Mouse (Mus musculus): ENCODE results near the gene 1700008O03Rik. TPM values are rescaled to one million over a fixed set of nuclear protein-coding genes. Genes with fewer than 3 reads are reported as not detected.

Gene 1700008O03Rik
- total RNA-seq, 2 experiments from 2014 or later, result 0.28 to 0.62 TPM

DNA sequence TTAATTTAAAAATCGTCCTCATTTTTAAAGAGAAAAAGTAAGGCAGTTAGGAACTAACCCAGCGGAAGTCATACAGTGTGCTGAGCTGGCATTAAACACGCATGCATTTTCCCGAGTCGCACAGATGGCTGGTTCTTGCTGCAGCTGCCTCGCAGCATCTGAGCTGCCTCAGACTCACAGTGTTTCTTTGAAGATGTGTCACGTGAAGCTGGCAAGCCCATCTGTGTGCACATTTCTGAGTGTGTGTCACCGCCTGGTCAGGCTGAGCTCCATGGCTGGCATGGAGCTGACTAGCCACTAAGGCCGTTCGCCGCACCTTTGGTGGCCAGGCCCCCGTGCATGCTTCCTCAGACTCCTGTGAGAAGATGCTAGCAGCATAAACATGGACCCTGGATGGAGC is 3.1 kb downstream of the 1700008O03Rik start:
- DNase-seq (ENCODE audit: low spot score), result no peak
- intact Hi-C loops (cut with DNase I), result no loop called here

DNA sequence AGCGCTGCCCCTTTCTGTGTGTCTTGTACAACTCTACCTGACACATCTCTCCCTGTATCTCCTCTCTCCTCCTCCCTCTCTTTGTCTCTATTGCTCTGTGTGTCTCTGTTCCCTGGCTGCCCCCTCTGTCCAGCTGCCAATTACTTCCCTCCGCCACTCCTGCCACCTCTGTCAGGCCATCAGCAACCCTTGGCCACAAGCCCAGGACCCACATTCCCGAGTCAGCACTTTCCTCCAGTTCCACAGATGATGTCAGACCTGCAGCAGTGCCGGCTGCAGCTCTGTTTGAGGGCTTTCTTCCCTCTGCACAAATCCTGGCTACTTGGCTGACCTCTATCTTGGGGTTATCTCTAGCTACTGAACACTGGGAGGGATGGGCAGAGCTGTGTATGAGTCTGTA is 7.3 kb downstream of the 1700008O03Rik start:
- DNase-seq (ENCODE audit: low spot score), result no peak
- intact Hi-C loops (cut with DNase I), result no loop called here

DNA sequence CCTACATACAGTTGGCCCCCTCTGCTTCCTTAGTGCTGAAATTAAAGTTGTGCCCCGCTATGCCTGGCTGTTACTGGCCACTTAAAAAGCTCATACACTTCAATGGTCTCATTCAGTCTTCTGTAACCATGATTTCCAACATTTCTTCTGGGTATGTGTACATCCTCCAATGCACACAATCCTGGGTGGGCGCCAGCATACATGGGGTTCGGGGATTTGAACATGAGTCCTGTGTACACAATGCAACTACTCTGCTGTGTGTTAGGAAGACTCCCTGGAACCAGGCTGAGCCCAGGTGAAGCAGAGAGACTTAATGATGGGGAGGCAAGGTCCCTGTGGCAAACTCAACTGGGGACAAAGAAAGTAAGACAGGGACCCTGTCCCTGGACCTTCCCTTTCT is 9.8 kb downstream of the 1700008O03Rik start:
- DNase-seq (ENCODE audit: low spot score), result no peak
- intact Hi-C loops (cut with DNase I), result no loop called here

DNA sequence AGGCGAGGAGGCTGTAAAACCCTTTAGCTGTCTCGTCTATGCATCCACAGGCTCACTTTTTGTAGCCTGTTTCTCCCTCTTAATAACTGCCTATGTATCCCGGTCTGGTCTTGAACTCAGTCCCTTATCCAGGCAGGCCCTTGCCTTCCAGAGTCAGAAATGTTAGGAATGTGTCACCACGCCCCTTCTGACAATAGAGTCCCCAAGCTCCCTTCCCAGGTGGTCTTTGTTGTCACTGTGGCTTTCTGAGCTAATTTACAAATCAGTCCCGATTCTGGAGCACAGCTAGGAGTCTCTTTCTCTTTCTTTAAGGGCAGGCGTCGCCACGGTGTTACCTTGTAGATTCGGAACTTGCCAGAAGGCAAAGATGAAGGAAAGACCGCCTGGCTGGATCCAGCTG is 10.4 kb downstream of the 1700008O03Rik start:
- DNase-seq (ENCODE audit: low spot score), result no peak
- intact Hi-C loops (cut with DNase I), result no loop called here

DNA sequence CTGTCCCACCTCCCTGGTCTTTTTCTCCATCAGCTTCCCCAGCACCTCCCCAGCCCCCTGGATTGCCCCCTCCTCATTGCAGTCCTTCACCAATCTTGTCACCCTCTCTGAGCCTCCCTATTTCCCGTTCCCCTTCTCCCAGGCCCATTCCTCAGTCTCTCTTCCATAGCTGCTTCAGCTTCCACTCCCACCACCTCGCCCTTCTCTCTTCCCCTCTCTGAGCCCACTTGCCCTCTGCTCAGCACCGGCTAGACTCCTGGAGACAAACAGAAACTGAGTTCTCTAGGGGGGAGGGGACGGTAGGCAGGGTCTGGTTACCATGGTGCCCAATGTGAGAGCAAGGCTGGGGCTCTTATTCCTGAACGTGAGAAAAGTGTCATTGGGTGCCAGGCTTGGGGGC is 10.9 kb downstream of the 1700008O03Rik start:
- DNase-seq (ENCODE audit: low spot score), result no peak
- intact Hi-C loops (cut with DNase I), result loop anchor here (5.0 kb wide), 1 partner anchor 178 kb away; the partner anchor contains the start of gene Nr1h2

DNA sequence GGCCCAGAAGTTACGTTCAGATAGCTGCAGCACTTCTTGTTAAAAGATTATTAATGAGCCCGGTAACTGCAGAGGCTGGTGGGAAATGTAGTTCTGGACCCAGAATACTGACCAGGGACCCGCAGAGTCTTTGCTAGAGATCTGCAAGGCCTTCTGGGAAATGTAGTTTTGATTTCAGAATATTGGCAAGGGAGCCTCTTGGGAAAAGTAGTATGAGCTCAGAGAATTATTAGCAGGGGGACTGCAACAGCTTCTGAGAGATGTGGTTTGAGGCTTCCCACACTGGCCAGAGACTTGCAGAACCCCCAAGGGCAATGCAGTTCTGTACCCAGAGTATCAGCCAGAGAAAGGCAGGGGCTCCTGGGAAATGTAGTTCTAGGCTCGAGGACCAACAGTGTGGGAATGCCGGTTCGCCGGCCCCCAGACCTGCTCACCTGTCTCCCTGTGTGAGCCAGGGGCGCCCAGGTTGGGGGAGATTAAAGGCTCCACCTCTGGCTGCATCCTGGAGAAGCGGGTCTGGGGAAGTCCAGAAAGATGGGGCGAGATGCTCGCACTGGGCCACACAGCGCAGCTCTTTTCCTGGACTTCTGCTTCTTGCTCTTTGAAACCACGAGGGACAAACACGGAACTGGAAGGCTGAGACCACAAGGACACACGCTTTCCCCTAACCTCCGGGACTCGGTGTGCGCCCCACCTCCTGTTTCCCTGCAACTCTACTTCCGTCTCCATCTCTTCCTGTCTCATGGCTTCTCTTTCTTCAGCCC is 11.5 kb downstream of the 1700008O03Rik start:
- DNase-seq (ENCODE audit: low spot score), result peak; percentile 82
- intact Hi-C loops (cut with DNase I), result loop anchor here (5.0 kb wide), 1 partner anchor 178 kb away; the partner anchor contains the start of gene Nr1h2

DNA sequence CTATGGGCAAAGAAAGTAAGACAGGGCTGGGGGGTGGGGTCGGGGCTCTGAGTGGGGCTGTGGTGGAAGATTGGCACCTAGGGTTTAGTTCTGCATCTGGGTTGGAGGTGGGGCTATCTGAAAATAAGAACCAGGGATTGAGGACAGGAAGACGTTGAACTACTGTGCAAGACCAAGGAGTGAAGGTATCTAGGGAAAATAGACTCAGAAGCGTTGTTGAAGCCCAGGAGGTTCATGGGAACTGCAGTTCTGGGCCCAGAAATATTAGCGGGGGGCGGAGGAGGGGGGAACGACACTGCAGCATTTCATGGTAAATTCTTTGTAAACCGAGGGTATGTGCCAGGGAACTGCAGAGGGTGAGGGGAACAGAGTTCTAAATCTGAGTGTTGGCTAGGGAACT is 12.2 kb downstream of the 1700008O03Rik start:
- no peak for DNase-seq (ENCODE audit: low spot score)
- intact Hi-C loops (cut with DNase I), result loop anchor here (5.0 kb wide), 1 partner anchor 179 kb away; the partner anchor contains the start of gene Nr1h2

DNA sequence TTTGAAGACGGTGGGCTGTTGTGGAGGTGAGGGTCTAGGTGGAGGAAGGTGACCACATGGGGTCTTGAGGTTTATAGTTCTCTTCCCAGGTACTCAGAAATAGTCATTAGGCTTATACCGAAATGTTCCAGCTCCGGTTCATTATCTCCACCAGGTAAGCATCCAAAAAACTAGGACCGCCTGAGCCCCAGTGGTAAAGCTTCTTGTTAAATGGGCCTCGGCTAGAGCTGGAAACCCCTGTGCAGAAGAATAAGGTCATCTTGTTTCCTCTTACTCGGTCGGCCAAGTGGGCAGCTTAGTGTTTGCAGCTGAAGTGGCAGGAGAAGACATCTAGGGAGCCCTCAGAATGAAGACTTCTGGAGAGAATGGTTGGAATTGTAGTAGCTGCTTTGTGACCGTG is 12.9 kb downstream of the 1700008O03Rik start:
- no peak for DNase-seq (ENCODE audit: low spot score)
- intact Hi-C loops (cut with DNase I), result loop anchor here (5.0 kb wide), 1 partner anchor 180 kb away; the partner anchor contains the start of gene Nr1h2

DNA sequence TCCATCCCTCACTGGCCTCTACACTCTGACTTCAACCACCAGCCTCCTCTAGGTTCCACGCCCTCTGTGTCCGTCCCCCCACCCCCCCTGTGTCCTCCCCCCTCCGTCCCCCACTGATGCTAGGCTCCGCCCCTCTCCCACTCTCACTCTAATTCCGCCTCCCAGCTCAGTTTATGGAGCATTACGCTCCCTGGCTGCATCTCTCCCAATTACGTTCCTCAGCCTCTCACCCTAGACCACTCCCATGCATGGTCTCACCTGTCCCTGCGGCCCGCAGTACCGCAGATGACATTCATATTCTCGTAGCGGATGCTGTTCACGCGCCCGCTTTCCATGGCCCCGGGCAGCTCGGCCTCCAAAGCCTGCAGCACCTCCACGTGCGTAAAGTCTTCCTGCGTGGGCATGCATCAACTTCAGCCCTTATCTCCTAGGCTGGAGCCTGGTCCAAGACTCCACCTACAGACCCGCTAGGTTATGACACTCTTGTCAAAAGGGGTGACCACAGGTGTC is 24.8 kb downstream of the 1700008O03Rik start:
- no peak for DNase-seq (ENCODE audit: low spot score)
- intact Hi-C loops (cut with DNase I), result no loop called here

DNA sequence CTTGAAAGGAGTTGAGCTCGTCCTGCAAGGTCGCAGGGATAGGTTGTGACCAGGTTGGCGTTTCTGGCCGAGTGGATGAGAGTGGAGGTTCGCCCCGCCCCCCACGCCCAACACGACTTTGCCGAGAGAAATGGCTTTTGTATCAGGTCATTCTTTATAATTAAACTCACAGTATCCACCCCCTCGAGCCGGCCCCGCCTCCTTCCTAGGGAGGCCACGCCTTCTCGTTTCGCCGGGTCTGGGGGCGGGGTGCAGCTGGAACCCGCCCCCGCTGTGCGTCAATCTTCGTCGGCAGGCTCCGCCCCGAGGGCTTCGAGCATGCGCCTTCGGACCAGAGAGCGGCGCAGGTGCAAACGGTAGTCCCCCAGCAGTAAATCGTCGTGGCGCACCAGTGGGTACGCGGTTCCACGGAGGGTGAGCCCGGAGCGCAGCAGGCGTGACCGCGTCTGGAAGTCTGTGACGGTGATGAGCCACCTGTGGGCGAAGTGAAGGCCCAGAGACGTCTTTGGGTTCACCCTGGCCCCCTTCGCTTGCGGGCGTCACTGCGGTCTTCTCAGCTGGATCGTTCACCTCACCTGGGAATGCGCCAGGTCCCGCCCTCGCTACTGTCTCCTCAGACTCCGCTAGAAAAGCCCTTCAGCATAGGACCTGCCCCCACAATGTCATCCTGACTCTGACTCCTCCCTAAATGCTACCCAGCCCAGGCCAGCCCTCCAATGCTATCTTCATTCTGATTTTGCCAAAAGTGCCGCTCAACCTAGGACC is 25.5 kb downstream of the 1700008O03Rik start:
- intact Hi-C loops (cut with DNase I), result no loop called here
- DNase-seq (ENCODE audit: low spot score), result peak; percentile 81

DNA sequence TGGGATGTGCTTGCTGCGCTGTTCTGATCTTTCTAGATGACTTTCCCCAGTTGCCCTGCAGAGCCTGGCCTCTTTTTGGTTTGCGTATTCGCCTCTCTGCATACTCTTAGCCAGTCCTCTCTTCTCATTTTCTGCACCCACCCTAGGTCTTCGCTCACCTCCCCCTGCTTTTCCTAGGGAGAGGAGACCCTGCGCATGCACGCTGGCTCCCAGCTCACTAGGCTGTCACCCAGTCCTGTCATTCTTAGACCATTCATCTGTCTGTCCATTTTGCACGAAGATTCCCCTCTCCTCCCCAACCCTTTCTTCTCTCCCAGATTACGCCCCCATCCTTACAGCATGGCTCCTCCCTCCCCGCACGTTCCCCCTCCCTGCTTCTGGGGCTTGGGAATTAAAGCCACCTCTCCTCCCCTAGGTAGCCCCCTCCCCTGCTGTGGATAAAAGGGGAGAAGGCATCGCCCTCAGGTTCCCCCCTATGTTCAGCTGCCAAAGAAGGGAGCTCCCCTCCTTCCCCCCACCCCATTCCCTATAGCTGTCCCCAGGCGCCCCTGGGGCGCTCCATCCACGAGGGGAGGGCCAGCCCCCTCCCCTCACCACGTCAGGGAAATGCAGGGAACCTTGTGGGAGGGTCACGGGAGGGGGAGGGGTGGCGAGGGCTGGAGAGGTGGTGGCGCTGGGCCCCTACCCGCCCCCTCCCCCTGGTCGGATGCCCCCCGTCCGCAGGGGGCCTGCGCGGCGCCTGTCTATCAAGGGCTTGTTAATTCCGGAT is 26.6 kb downstream of the 1700008O03Rik start:
- intact Hi-C loops (cut with DNase I), result no loop called here
- DNase-seq (ENCODE audit: low spot score), result no peak

DNA sequence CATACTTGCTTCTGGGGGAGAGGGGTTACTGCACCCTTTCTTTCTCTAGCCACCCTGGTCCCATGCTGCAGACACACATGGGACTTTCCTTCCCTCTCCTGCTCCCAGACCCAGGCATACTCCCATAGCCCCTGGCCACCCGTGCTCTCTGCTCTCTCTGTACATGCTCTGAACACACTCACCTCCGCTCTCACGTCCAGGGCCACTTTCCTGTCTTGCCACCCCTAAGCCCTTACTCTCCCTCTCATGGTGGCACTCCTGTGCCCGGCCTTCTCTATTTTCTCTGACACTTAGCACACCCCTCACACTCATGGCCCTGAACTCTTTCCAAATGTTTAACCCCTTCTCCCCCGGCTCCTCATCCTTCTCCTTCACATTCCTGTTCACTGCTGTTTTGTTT is 27.6 kb downstream of the 1700008O03Rik start:
- no peak for DNase-seq (ENCODE audit: low spot score)
- intact Hi-C loops (cut with DNase I), result no loop called here

DNA sequence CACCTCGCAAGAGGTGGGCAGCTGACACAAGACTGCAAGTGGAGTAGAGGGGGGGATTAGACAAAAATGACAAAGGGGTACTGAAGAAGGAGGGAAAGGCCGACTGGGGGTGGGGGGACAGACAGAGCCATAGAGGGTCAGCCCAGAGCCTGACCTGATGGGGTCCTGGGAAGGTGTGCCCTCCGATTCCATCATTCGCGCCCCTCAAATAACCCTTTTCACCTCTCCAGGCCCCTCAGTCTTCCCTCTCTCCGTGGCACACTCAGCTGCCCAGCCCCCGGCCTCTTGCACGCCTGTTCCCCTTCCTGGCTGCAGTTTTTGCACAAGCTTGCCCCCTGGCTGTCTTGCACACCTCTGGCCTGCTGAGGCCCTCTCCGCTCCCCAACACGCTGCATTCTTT is 28.1 kb downstream of the 1700008O03Rik start:
- intact Hi-C loops (cut with DNase I), result no loop called here

DNA sequence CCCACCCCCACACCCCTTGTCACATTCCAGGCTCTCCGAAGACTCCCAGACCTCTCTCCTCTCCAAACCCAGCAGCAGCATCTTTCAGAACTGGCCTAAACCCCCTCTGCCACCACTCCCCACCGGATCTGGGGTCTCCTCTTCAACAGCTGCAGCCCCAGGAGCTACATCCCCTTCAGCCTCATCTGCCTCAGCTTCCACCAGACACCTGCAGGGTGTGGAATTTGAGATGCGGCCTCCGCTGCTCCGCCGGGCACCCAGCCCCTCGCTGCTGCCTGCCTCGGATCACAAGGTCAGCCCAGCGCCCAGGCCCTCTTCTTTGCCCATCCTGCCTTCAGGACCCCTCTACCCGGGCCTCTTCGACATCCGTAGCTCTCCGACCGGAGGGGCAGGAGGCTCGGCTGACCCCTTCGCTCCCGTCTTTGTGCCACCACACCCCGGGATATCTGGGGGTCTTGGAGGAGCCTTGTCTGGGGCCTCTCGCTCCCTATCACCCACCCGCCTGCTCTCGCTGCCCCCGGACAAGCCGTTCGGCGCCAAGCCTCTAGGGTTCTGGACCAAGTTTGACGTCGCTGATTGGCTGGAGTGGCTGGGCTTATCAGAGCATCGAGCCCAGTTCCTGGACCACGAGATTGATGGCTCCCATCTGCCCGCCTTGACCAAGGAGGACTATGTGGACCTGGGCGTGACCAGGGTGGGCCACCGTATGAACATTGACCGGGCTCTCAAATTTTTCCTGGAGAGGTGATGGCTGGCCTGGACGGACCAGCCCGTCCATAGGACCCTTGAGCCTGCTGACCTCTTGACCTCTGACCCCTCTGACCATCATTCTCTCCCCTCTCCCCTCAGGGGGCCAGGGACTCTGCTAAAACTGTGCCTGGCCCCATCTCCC is 28.8 kb downstream of the 1700008O03Rik start:
- DNase-seq (ENCODE audit: low spot score), result no peak

More for the DNA sequence above, 28.1 kb downstream of the 1700008O03Rik start:
- DNase-seq (ENCODE audit: low spot score), result no peak

DNA sequence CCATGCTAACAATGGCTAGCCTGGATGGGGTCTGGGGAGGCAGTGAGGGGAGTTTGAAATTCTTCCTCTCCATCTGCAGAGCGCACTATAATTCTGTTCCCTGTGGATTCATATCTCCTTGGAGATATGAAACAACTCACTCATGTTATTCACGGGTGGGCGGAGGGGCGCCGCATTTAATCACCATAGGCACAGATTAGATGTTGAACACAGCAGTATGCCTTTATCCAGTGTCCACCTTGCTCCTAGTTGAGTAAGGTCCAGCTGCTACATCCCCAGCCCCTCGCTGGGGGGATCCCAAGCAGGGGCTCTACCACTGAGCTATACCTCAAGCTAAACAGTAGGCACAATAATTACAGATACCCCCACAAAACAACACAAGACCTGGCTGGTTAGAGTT is 30.2 kb downstream of the 1700008O03Rik start:
- intact Hi-C loops (cut with DNase I), result no loop called here
- DNase-seq (ENCODE audit: low spot score), result no peak

More for the DNA sequence above, 28.8 kb downstream of the 1700008O03Rik start:
- intact Hi-C loops (cut with DNase I), result no loop called here

DNA sequence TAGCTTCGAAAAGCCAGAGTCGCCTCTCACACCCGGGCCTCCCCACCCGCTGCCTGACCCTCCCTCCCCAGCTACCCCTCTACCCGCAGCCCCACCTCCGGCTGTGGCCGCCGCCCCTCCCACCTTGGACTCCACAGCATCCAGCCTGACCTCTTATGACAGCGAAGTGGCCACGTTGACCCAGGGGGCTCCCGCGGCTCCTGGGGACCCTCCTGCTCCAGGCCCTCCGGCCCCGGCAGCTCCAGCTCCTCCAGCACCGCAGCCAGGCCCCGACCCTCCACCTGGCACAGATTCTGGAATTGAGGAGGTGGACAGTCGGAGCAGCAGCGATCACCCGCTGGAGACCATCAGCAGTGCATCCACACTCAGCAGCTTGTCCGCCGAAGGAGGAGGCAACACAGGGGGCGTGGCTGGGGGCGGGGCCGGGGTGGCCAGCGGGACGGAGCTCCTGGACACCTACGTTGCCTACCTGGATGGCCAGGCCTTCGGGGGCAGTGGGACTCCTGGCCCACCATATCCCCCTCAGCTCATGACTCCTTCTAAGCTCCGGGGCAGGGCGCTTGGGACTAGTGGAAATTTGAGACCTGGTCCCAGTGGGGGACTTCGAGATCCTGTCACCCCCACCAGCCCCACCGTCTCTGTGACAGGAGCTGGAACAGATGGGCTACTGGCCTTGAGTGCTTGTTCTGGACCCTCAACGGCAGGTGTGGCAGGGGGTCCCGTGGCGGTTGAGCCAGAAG is 31.8 kb downstream of the 1700008O03Rik start:
- intact Hi-C loops (cut with DNase I), result no loop called here
- DNase-seq (ENCODE audit: low spot score), result no peak

DNA sequence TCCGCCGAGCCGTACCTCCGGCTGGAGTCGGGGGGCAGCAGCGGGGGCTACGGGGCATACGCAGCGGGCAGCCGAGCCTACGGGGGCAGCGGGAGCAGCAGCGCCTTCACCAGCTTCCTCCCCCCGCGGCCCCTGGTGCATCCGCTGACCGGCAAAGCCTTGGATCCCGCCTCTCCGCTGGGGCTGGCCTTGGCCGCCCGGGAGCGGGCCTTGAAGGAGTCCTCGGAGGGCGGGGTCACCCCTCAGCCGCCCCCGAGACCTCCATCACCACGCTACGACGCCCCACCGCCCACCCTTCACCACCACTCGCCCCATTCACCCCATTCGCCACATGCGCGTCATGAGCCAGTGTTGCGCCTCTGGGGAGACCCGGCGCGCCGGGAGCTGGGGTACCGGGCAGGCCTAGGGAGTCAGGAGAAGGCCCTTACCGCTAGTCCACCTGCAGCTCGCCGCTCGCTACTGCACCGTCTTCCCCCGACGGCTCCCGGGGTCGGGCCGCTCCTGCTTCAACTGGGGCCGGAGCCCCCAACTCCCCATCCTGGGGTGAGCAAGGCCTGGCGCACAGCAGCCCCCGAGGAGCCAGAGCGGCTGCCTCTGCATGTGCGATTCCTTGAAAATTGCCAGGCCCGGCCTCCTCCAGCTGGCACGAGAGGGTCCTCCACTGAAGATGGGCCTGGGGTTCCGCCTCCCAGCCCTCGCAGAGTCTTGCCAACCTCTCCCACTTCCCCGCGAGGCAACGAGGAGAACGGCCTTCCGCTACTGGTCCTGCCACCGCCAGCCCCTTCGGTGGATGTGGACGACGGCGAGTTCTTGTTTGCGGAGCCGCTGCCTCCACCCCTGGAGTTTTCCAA is 32.6 kb downstream of the 1700008O03Rik start:
- DNase-seq (ENCODE audit: low spot score), result no peak
- intact Hi-C loops (cut with DNase I), result no loop called here
